ENCODE assay signal across 8 mouse cellular contexts in the genomic region with DNA sequence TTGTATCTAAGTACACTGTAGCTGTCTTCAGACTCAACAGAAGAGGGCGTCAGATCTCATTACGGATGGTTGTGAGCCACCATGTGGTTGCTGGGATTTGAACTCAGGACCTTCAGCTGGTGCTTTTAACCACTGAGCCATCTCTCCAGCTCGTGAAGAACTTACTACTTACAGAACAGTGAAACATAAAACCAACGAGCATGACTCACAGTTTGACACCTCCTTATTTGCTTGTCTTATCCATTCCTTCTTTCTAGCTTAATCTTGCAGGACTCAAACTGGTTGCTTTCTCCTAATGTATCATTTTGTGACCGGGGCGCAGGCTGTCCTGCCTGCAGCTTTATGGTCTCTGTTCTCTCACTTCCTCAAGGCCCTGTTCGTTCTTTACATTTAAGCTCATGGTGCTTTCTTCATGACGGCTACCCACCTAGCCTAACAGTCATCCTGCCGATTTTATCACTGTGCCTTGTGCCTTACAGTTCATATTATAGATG. TPM values are rescaled to one million over a fixed set of nuclear protein-coding genes. Genes with fewer than 3 reads are reported as not detected.
DNase-seq lines count a peak whose midpoint lies in the region; ATAC-seq and TF ChIP-seq lines count a peak whose summit lies in the region.

No protein-coding gene starts in this region.

- peak overlapping the region; percentile 41; the same call in 1 of the 2 replicates for H3K27ac ChIP-seq in thymus, adult 2 months (ENCODE audit: control insufficient read depth, insufficient read depth, low read length)
- H3K27ac ChIP-seq in intestine, embryonic 16.5 days (ENCODE audit: low read length), result no peak overlapping the region
- H3K27ac ChIP-seq in stomach, embryonic 15.5 days, result peak overlapping the region; percentile 99; the same call in 1 of the 2 replicates

- no peak for ATAC-seq in intestine, embryonic 16.5 days
- ATAC-seq in stomach, embryonic 15.5 days (ENCODE audit: insufficient read depth, low FRiP score, low read depth), result no peak

- peaks cover 6% of the 10 kb centered on the region for H3K4me1 ChIP-seq in thymus, adult 2 months (replicated peaks; ENCODE audit: control insufficient read depth, insufficient read depth, low read length)
- H3K4me1 ChIP-seq in intestine, embryonic 16.5 days (ENCODE audit: control insufficient read depth, insufficient read depth, low read length), result peaks cover 6% of the 10 kb centered on the region
- peaks cover 8% of the 10 kb centered on the region for H3K4me1 ChIP-seq in stomach, embryonic 15.5 days

- H3K36me3 ChIP-seq in thymus, adult 2 months (ENCODE audit: control insufficient read depth, insufficient read depth, low read length), result no peaks in the 10 kb centered on the region
- H3K36me3 ChIP-seq in intestine, embryonic 16.5 days (ENCODE audit: control insufficient read depth, insufficient read depth, low read length), result no peaks in the 10 kb centered on the region
- no peaks in the 10 kb centered on the region for H3K36me3 ChIP-seq in stomach, embryonic 15.5 days

- whole genome bisulfite sequencing in thymus, adult 2 months, result 65% methylated on average over 9 of the region's 9 CpGs
- 64% methylated on average over 9 of the region's 9 CpGs for WGBS in intestine, embryonic 16.5 days
- 60% methylated on average over 9 of the region's 9 CpGs for WGBS in stomach, embryonic 15.5 days

- TF ChIP-seq POLR2A in thymus, adult 2 months (IDR thresholded peaks at IDR 0.05; ENCODE audit: control insufficient read depth, extremely low read depth, insufficient read depth, low read length, poor library complexity), result no peak

- H3K4me3 ChIP-seq in thymus, adult 2 months (ENCODE audit: control insufficient read depth, insufficient read depth, low read length), result no peak overlapping the region
- no peak overlapping the region for H3K4me3 ChIP-seq in intestine, embryonic 16.5 days (ENCODE audit: low read length)
- H3K4me3 ChIP-seq in stomach, embryonic 15.5 days (replicated peaks), result no peak overlapping the region

- H3K4me2 ChIP-seq in intestine, embryonic 16.5 days (ENCODE audit: low read depth, low read length), result no peak overlapping the region
- H3K4me2 ChIP-seq in stomach, embryonic 15.5 days, result peak overlapping the region; percentile 56

- no peaks in the 10 kb centered on the region for H3K27me3 ChIP-seq in thymus, adult 2 months (ENCODE audit: control insufficient read depth, insufficient read depth, low read length)
- H3K27me3 ChIP-seq in intestine, embryonic 16.5 days (replicated peaks; ENCODE audit: control insufficient read depth, insufficient read depth, low read length), result no peaks in the 10 kb centered on the region
- H3K27me3 ChIP-seq in stomach, embryonic 15.5 days (replicated peaks), result no peaks in the 10 kb centered on the region

- H3K9me3 ChIP-seq in intestine, embryonic 16.5 days (ENCODE audit: control insufficient read depth, low read length), result no peaks in the 10 kb centered on the region
- H3K9me3 ChIP-seq in stomach, embryonic 15.5 days, result no peaks in the 10 kb centered on the region

- DNase-seq in cerebellum, adult 11-12 months, result peak; percentile 24
- DNase-seq in cerebellum, adult 8-10 months, result no peak
- no peak for DNase-seq in thymus, adult 2 months
- no peak for DNase-seq in thymus, adult 18-20 months
- DNase-seq in cerebellum, postnatal 10 days, result no peak
- DNase-seq in frontal cortex, postnatal 14 days (ENCODE audit: low spot score in 2 of 2), result no peak

- TF ChIP-seq CTCF in thymus, adult 2 months (IDR thresholded peaks at IDR 0.05; ENCODE audit: borderline replicate concordance, control insufficient read depth, extremely low read depth, insufficient read depth, low read length, poor library complexity), result no peak

- H3K9ac ChIP-seq in intestine, embryonic 16.5 days (ENCODE audit: low read depth, low read length), result peak overlapping the region; percentile 45; the same call in 1 of the 2 replicates
- no peak overlapping the region for H3K9ac ChIP-seq in stomach, embryonic 15.5 days

RNA-seq across cellular contexts. Expression of gene Cdk19, which starts 8.1 kb away (rescaled TPM):
- polyA plus RNA-seq in thymus, adult 2 months (2012; rRNA removed), result 31.0 and 34.0 TPM in 2 replicates
- 4.0 and 4.6 TPM in 2 replicates for polyA plus RNA-seq in intestine, embryonic 16.5 days (2015; fragmentation: Nextera tagmentation; extraction: Ambion mirVana)
- polyA plus RNA-seq in stomach, embryonic 15.5 days (2015; fragmentation: Nextera tagmentation; extraction: Ambion mirVana), result 8.3 and 9.0 TPM in 2 replicates

RNA-seq across cellular contexts. Expression of gene Amd1, which starts 45.5 kb away (rescaled TPM):
- 10.0 and 11.4 TPM in 2 replicates for polyA plus RNA-seq in thymus, adult 2 months (2012; rRNA removed)
- 41.9 and 47.2 TPM in 2 replicates for polyA plus RNA-seq in intestine, embryonic 16.5 days (2015; fragmentation: Nextera tagmentation; extraction: Ambion mirVana)
- 60.3 and 69.1 TPM in 2 replicates for polyA plus RNA-seq in stomach, embryonic 15.5 days (2015; fragmentation: Nextera tagmentation; extraction: Ambion mirVana)
